Mouse (Mus musculus): Measurements from ENCODE around the gene Gpr22. TPM values are rescaled to one million over a fixed set of nuclear protein-coding genes. Genes with fewer than 3 reads are reported as not detected.

The Gpr22 gene
- polyA plus RNA-seq, 1 experiment from 2014 or later: 1.5 TPM

DNA sequence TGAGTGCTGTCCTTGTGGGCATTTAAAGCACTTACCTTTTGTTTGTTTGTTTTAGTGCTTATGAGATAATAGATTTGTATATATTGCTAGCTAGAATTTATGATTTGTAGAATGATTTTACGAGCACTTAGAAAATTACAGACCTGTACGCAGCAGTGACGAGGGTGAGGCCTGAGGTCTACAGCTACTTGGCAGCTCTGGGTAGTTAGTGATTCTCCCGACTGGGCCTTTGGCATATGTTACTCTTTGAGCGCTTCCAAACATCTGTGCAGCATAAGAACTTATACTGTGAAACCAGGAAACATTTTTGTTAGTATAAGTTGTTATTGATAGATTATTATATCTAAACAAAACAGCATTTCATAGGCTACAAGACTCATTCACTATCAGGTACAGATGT is 12.3 kb downstream of the Gpr22 start:
- Histone ChIP-seq H3K9me3 (ENCODE audit: control insufficient read depth, low read length) (no peaks in the 10 kb centered on the region), H3K27ac (replicated peaks) (no peak overlapping the region), H3K4me1 (replicated peaks; ENCODE audit: control insufficient read depth, insufficient read depth) (no peaks in the 10 kb centered on the region), H3K4me3 (ENCODE audit: low read depth, low read length) (no peak overlapping the region), H3K4me2 (replicated peaks; ENCODE audit: low read depth) (no peak overlapping the region), H3K36me3 (ENCODE audit: control insufficient read depth, insufficient read depth, low read length) (no peaks in the 10 kb centered on the region), H3K9ac (ENCODE audit: low read length) (no peak overlapping the region), H3K27me3 (ENCODE audit: control insufficient read depth, insufficient read depth, low read length) (no peaks in the 10 kb centered on the region)
- ATAC-seq (ENCODE audit: low FRiP score, low TSS enrichment): no peak
- DNase-seq (ENCODE audit: low spot score): no peak
- TF ChIP-seq CTCF (IDR thresholded peaks at IDR 0.05; ENCODE audit: low read depth): no peak
- no peak for TF ChIP-seq EP300 (optimal IDR thresholded peaks at IDR 0.05)
- WGBS: 62% methylated on average over 5 of the region's 5 CpGs

DNA sequence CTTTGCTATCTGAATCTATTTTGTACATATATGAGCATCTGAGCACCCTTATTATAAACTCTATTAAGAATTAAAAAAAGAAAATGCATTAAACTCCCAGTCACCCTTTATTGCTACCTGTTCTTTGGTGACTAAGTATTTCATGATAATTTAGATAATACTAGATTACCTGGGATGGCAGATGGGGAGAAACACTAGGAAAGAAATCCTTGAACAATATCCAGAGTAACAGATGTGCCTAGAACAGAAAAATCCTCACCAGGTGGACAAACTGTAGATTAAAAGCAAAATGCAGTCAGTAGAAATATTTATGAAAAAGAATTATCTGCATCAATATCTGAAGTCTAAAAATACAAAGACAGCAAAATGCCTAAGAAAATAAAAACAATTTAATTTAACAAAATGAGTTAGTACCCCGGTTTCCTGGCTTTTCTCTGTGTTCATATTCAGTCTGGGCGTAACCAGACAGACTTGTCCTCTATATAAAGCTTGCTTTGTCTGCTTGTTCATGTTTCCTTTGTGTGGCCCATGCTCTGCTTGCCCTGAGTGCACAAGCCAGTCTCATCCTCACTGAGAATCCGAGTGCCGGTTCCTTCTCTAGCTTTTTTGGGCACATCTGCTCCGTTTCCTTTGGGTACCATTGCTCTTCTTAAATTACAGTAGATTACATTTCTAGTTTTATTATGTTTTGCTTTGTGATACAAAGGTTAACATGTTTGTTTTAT is 13.0 kb downstream of the Gpr22 start:
- H3K4me1 ChIP-seq (replicated peaks; ENCODE audit: control insufficient read depth, insufficient read depth): no peaks in the 10 kb centered on the region
- TF ChIP-seq CTCF (IDR thresholded peaks at IDR 0.05; ENCODE audit: low read depth) (no peak), EP300 (optimal IDR thresholded peaks at IDR 0.05) (no peak)
- DNase-seq (ENCODE audit: low spot score): no peak

DNA sequence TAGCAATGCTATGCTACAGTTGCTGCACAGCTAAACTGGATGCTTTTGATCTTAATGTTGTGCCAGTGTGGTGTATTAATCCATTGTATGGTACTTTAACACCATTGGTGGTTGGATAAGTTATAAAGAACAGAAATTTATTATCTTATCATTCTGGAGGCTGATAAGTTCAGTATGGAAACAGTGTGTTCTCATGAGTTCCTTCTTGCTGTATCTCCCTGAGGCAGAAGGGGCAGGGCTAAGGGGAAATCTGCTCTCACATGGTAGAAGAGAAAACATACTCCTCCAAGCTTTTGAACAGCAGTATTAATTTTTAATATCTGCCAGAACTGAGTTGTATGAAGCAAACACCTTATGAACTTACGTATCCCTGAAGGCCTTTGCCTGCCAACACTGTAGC is 20.5 kb downstream of the Gpr22 start:
- Histone ChIP-seq H3K4me1 (replicated peaks; ENCODE audit: control insufficient read depth, insufficient read depth) (no peaks in the 10 kb centered on the region), H3K4me2 (replicated peaks; ENCODE audit: low read depth) (no peak overlapping the region), H3K36me3 (ENCODE audit: control insufficient read depth, insufficient read depth, low read length) (no peaks in the 10 kb centered on the region), H3K4me3 (ENCODE audit: low read depth, low read length) (no peak overlapping the region), H3K9me3 (ENCODE audit: control insufficient read depth, low read length) (no peaks in the 10 kb centered on the region), H3K27ac (replicated peaks) (no peak overlapping the region), H3K27me3 (ENCODE audit: control insufficient read depth, insufficient read depth, low read length) (no peaks in the 10 kb centered on the region), H3K9ac (ENCODE audit: low read length) (no peak overlapping the region)
- TF ChIP-seq EP300 (optimal IDR thresholded peaks at IDR 0.05): no peak
- no peak for TF ChIP-seq CTCF (IDR thresholded peaks at IDR 0.05; ENCODE audit: low read depth)
- no peak for ATAC-seq (ENCODE audit: low FRiP score, low TSS enrichment)
- DNase-seq (ENCODE audit: low spot score): no peak
- 76% methylated on average over 1 of the region's 1 CpGs for WGBS

More for the DNA sequence above, 13.0 kb downstream of the Gpr22 start:
- Histone ChIP-seq H3K9ac (ENCODE audit: low read length) (no peak overlapping the region), H3K27ac (replicated peaks) (no peak overlapping the region), H3K9me3 (ENCODE audit: control insufficient read depth, low read length) (no peaks in the 10 kb centered on the region), H3K4me3 (ENCODE audit: low read depth, low read length) (no peak overlapping the region), H3K27me3 (ENCODE audit: control insufficient read depth, insufficient read depth, low read length) (no peaks in the 10 kb centered on the region), H3K4me2 (replicated peaks; ENCODE audit: low read depth) (no peak overlapping the region), H3K36me3 (ENCODE audit: control insufficient read depth, insufficient read depth, low read length) (no peaks in the 10 kb centered on the region)
- no peak for ATAC-seq (ENCODE audit: low FRiP score, low TSS enrichment)
- 57% methylated on average over 5 of the region's 5 CpGs for WGBS

DNA sequence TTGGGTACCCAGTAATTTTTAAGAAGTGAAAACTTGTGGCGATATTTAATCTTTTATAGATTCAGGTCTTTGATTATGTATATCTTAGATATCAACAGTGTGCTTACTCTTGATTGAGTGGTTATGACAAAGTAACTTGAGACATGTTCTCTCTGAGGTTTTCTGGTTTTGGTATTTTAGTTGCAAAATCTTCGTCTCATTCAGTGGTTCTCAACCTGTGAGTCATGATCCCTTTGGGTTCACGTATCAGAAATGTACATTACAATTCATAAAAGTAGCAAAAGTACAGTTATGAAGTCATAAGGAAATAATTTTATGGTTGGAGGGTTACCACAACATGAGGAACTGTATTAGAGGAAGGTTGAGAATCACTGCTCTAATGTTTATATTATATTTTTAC is 27.1 kb downstream of the Gpr22 start:
- ATAC-seq (ENCODE audit: low FRiP score, low TSS enrichment): no peak
- no peak for TF ChIP-seq EP300 (optimal IDR thresholded peaks at IDR 0.05)
- no peak for TF ChIP-seq CTCF (IDR thresholded peaks at IDR 0.05; ENCODE audit: low read depth)
- WGBS: 89% methylated on average over 3 of the region's 3 CpGs
- Histone ChIP-seq H3K9me3 (ENCODE audit: control insufficient read depth, low read length) (no peaks in the 10 kb centered on the region), H3K36me3 (ENCODE audit: control insufficient read depth, insufficient read depth, low read length) (no peaks in the 10 kb centered on the region), H3K4me3 (ENCODE audit: low read depth, low read length) (no peak overlapping the region), H3K4me2 (replicated peaks; ENCODE audit: low read depth) (no peak overlapping the region), H3K9ac (ENCODE audit: low read length) (no peak overlapping the region), H3K27me3 (ENCODE audit: control insufficient read depth, insufficient read depth, low read length) (no peaks in the 10 kb centered on the region), H3K27ac (replicated peaks) (no peak overlapping the region), H3K4me1 (replicated peaks; ENCODE audit: control insufficient read depth, insufficient read depth) (no peaks in the 10 kb centered on the region)
- DNase-seq (ENCODE audit: low spot score): no peak

DNA sequence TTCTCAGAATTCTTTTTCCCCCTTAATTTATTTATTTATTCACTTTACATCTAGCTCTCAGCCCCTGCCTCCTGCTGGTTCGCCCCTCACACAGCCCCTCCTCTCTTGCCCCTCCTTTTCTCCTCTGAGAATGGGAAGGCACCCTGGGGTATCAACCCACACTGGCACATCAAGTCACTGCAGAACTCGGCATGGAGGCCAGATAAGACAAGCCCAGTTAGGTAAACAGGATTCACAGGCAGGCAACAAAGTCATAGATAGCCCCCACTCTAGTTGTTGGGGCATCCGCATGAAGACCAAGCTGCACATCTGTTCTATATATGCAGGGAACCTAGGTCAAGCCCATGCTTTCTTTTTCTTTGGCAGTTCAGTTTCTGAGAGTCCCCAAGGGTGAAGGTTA is 46.6 kb downstream of the Gpr22 start:
- 74% methylated on average over 3 of the region's 3 CpGs for WGBS
- peaks cover 10% of the 10 kb centered on the region; the same call in 1 of the 2 replicates for H3K36me3 ChIP-seq (ENCODE audit: control insufficient read depth, insufficient read depth, low read length)
- TF ChIP-seq EP300 (optimal IDR thresholded peaks at IDR 0.05) (no peak), CTCF (IDR thresholded peaks at IDR 0.05; ENCODE audit: low read depth) (no peak)

DNA sequence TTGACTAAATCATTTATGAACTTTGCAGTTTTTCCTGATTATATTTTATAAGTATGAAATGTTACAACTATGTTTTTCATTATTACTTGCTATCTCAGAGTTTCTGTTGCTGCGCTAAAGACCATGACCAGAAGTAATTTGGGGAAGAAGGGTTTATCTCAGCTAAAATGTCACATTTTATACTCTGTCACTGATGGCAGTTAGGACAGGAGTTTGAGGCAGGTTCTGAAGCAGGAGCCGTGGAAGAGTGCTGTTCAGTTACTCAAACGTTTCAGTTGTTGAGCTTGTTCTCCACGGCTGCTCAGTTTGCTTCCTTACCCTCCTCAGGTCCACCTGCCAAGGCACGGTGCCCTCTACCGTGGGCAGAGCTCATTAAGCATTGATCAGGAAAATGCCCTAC is 47.7 kb downstream of the Gpr22 start:
- no peaks in the 10 kb centered on the region for H3K27me3 ChIP-seq (ENCODE audit: control insufficient read depth, insufficient read depth, low read length)
- H3K4me3 ChIP-seq (ENCODE audit: low read depth, low read length): no peak overlapping the region
- ATAC-seq (ENCODE audit: low FRiP score, low TSS enrichment) (no peak), DNase-seq (ENCODE audit: low spot score) (no peak)
- H3K4me2 ChIP-seq (replicated peaks; ENCODE audit: low read depth): no peak overlapping the region
- H3K9ac ChIP-seq (ENCODE audit: low read length): no peak overlapping the region
- no peaks in the 10 kb centered on the region for H3K4me1 ChIP-seq (replicated peaks; ENCODE audit: control insufficient read depth, insufficient read depth)
- TF ChIP-seq EP300 (optimal IDR thresholded peaks at IDR 0.05) (no peak), CTCF (IDR thresholded peaks at IDR 0.05; ENCODE audit: low read depth) (no peak)
- H3K9me3 ChIP-seq (ENCODE audit: control insufficient read depth, low read length): no peaks in the 10 kb centered on the region
- H3K36me3 ChIP-seq (ENCODE audit: control insufficient read depth, insufficient read depth, low read length): peaks cover 10% of the 10 kb centered on the region; the same call in 1 of the 2 replicates
- no peak overlapping the region for H3K27ac ChIP-seq (replicated peaks)
- whole genome bisulfite sequencing: 68% methylated on average over 6 of the region's 6 CpGs

More for the DNA sequence above, 46.6 kb downstream of the Gpr22 start:
- DNase-seq (ENCODE audit: low spot score) (no peak), ATAC-seq (ENCODE audit: low FRiP score, low TSS enrichment) (no peak)
- Histone ChIP-seq H3K27ac (replicated peaks) (no peak overlapping the region), H3K4me1 (replicated peaks; ENCODE audit: control insufficient read depth, insufficient read depth) (no peaks in the 10 kb centered on the region), H3K4me3 (ENCODE audit: low read depth, low read length) (no peak overlapping the region), H3K4me2 (replicated peaks; ENCODE audit: low read depth) (no peak overlapping the region), H3K9me3 (ENCODE audit: control insufficient read depth, low read length) (no peaks in the 10 kb centered on the region), H3K9ac (ENCODE audit: low read length) (no peak overlapping the region), H3K27me3 (ENCODE audit: control insufficient read depth, insufficient read depth, low read length) (no peaks in the 10 kb centered on the region)

Other genes starting within 250 kb of the Gpr22 start
- gene Cbll1, start 214.3 kb downstream of the Gpr22 start, polyA plus RNA-seq (2015; fragmentation: Nextera tagmentation; extraction: Ambion mirVana): 6.1 and 6.4 TPM in 2 replicates
- 0.16 and 0.29 TPM in 2 replicates for gene Slc26a4, start 154.0 kb downstream of the Gpr22 start, polyA plus RNA-seq (2015; fragmentation: Nextera tagmentation; extraction: Ambion mirVana)
- 40.1 and 40.4 TPM in 2 replicates for gene Bcap29, start 79.3 kb downstream of the Gpr22 start, polyA plus RNA-seq (2015; fragmentation: Nextera tagmentation; extraction: Ambion mirVana)
- 4.9 and 7.3 TPM in 2 replicates for gene Dus4l, start 59.1 kb downstream of the Gpr22 start, polyA plus RNA-seq (2015; fragmentation: Nextera tagmentation; extraction: Ambion mirVana)
- gene Cog5, start 59.1 kb downstream of the Gpr22 start, polyA plus RNA-seq (2015; fragmentation: Nextera tagmentation; extraction: Ambion mirVana): 14.4 and 16.1 TPM in 2 replicates
- 75.2 and 81.5 TPM in 2 replicates for gene Hbp1, start 236.6 kb upstream of the Gpr22 start, polyA plus RNA-seq (2015; fragmentation: Nextera tagmentation; extraction: Ambion mirVana)

Data from stomach, postnatal 0 days (tissue).